Mouse (Mus musculus) heart, embryonic 11.5 days (tissue): ENCODE measurements around the gene Il31ra. TPM values are rescaled to one million over a fixed set of nuclear protein-coding genes. Genes with fewer than 3 reads are reported as not detected.

ENCODE experiments used
- ATAC-seq: fragments of 200-750 bp; cut with Nextera tagmentation; replicated peaks from 2 replicates; pipeline ENCODE4 v1.8.0; 2017; ENCODE audit warnings: moderate library complexity; ENCODE audit not compliant: insufficient number of reproducible peaks, low FRiP score, low TSS enrichment
- H3K27ac ChIP-seq: fragments of 300-500 bp; sonication (generic); 2 replicates; pipeline ENCODE4 v1.5.1; 2014; ENCODE audit warnings: mild to moderate bottlenecking, low read depth, low read length
- H3K27me3 ChIP-seq: fragments of 300-500 bp; sonication (generic); 2 replicates; pipeline ENCODE4 v1.6.1; 2014; ENCODE audit warnings: mild to moderate bottlenecking, low read length, mixed read lengths; ENCODE audit not compliant: control insufficient read depth, insufficient read depth
- H3K36me3 ChIP-seq: fragments of 300-500 bp; sonication (generic); 2 replicates; pipeline ENCODE4 v1.6.1; 2014; ENCODE audit warnings: mild to moderate bottlenecking, low read length, moderate library complexity, mixed read lengths; ENCODE audit not compliant: control insufficient read depth, insufficient read depth
- H3K4me1 ChIP-seq: fragments of 300-500 bp; sonication (generic); 2 replicates; pipeline ENCODE4 v1.6.1; 2014; ENCODE audit warnings: low read length; ENCODE audit not compliant: control insufficient read depth, insufficient read depth
- H3K4me2 ChIP-seq: fragments of 300-500 bp; sonication (generic); 2 replicates; pipeline ENCODE4 v1.6.1; 2014; ENCODE audit warnings: mild to moderate bottlenecking, moderate library complexity
- H3K4me3 ChIP-seq: fragments of 300-500 bp; sonication (generic); 2 replicates; pipeline ENCODE4 v1.5.1; 2014; ENCODE audit warnings: low read depth, low read length
- H3K9ac ChIP-seq: fragments of 300-500 bp; sonication (generic); 2 replicates; pipeline ENCODE4 v1.6.1; 2014; ENCODE audit warnings: mild to moderate bottlenecking, low read depth, low read length, moderate library complexity
- H3K9me3 ChIP-seq: fragments of 300-500 bp; sonication (generic); replicated peaks from 2 replicates; pipeline ENCODE4 v1.6.1; 2016; ENCODE audit warnings: low read length; ENCODE audit not compliant: control insufficient read depth
- WGBS: fragments of 180-500 bp; shearing (Covaris S2); extraction: QIAGEN DNeasy Blood & Tissue Kit; methylation state at CpG from one replicate; pipeline ENCODE4 v1.1.7; 2014; ENCODE audit not compliant: insufficient replicate concordance; 5-methylcytosine and 5-hydroxymethylcytosine counted together
- polyA plus RNA-seq: library from polyadenylated mRNA; unstranded; fragments of >200 nt; fragmentation: Nextera tagmentation; extraction: Ambion mirVana; gene quantifications from 2 replicates; pipeline ENCODE4 v1.2.1, GENCODE M21; 2014

The Il31ra gene
- polyA plus RNA-seq, 1 experiment from 2014 or later: 0.10 TPM

DNA sequence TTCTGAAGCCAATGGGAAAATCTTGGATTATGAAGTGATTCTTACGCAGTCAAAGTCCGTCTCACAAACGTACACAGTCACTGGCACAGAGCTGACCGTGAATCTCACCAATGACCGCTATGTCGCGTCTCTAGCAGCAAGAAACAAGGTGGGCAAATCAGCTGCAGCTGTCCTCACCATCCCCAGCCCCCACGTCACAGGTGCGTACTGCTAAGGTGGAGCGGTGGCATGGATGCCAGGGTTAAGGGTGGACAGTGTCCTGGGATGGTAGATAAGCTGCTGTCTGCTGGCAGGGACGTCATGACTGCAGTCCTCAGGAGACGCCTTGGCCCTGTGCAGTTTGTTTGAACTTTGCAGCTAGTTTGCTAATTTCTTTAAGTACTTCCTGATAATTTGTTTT lies 99.6 kb downstream of the Il31ra start:
- 94% methylated on average over 12 of the region's 12 CpGs for WGBS
- no peak overlapping the region for H3K9ac ChIP-seq
- peaks cover 40% of the 10 kb centered on the region for H3K36me3 ChIP-seq
- no peak overlapping the region for H3K27ac ChIP-seq
- no peak for ATAC-seq
- H3K9me3 ChIP-seq: no peaks in the 10 kb centered on the region
- H3K4me3 ChIP-seq: no peak overlapping the region
- H3K4me1 ChIP-seq: peaks cover 4% of the 10 kb centered on the region; the same call in 1 of the 2 replicates
- no peaks in the 10 kb centered on the region for H3K27me3 ChIP-seq
- H3K4me2 ChIP-seq: no peak overlapping the region

DNA sequence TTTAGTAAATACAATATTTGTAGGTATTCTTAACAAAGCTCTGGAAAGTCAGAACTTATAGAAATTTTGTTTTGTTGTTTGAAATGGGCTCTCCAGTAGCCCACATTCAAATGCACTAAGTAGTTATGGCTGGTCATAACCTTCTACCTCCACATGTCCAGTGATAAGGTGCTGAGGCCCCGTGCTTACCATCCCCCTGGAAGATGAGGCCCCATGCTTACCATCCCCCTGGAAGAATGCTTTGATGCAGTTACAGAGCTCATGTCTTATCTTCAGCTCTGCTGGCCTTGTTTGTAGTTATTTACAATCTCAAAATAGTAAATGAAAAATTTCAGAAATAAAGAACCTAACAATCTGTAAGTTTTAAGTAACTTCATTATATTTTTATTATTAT lies 101.9 kb downstream of the Il31ra start:
- H3K9ac ChIP-seq: no peak overlapping the region
- peaks cover 4% of the 10 kb centered on the region; the same call in 1 of the 2 replicates for H3K4me1 ChIP-seq
- WGBS: 32% methylated on average over 1 of the region's 1 CpGs
- no peaks in the 10 kb centered on the region for H3K9me3 ChIP-seq
- ATAC-seq: peak; percentile 78
- 0 out of 2 replicates have a peak overlapping the region, but pooled peaks have one; percentile 4 for H3K27ac ChIP-seq
- no peaks in the 10 kb centered on the region for H3K27me3 ChIP-seq
- H3K4me3 ChIP-seq: no peak overlapping the region
- H3K36me3 ChIP-seq: peaks cover 31% of the 10 kb centered on the region
- no peak overlapping the region for H3K4me2 ChIP-seq

DNA sequence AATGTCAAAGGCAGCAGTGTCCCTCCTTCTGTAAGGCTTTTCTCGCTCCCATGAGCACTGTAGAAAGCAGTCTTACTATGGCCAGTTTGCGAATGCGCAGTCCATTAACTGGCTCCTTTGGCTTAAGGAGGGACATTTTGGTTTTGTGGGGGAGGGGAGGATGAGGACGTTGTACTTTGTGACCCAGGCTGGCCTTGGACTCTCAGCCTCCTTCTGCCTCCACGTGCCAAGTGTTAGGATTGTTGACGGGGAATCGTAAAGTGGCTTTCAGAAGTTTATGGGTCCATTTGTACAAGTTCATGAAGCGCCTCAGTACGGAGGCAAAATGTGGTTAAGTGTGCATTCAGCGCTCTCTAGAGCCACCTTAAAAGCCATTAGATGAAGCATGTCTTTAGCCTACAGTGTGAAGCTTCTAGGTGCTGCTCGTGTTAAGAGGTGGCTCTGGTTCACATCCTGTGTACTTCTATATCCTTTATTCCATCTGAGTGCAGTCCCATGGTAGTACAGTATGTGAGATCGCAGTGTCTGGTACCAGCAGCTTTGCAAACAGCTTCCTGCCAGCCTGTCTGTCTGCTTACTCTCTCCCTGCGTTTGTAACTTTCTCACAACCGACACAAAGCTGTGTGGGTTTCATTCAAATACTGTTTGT lies 102.4 kb downstream of the Il31ra start:
- Histone ChIP-seq H3K27me3 (no peaks in the 10 kb centered on the region), H3K9me3 (no peaks in the 10 kb centered on the region), H3K9ac (no peak overlapping the region), H3K27ac (0 out of 2 replicates have a peak overlapping the region, but pooled peaks have one; percentile 4), H3K36me3 (peaks cover 32% of the 10 kb centered on the region), H3K4me1 (peaks cover 4% of the 10 kb centered on the region; the same call in 1 of the 2 replicates), H3K4me3 (no peak overlapping the region), H3K4me2 (no peak overlapping the region)
- WGBS: 82% methylated on average over 14 of the region's 14 CpGs
- ATAC-seq: no peak

DNA sequence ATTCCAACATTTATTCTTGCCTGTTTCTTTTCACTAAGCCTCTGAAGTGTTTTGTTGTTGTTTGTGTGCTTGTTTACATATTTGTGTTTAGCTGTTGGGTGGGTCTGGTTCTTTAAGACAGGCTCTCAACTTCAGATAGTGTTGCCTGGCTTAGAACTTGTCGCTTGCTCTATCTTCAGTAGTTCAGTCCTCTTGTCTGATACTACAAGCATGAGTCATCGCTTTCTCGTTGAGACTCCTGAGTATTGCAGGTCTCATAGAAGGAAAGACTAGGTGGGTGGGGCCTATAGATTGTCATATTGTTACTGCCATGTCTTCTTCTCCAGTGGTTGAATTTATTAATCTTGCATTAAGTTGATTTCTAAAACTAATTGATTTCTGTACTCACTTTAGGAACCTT lies 104.1 kb downstream of the Il31ra start:
- WGBS: 54% methylated on average over 3 of the region's 3 CpGs
- H3K36me3 ChIP-seq: peaks cover 38% of the 10 kb centered on the region
- ATAC-seq: peak; percentile 83

DNA sequence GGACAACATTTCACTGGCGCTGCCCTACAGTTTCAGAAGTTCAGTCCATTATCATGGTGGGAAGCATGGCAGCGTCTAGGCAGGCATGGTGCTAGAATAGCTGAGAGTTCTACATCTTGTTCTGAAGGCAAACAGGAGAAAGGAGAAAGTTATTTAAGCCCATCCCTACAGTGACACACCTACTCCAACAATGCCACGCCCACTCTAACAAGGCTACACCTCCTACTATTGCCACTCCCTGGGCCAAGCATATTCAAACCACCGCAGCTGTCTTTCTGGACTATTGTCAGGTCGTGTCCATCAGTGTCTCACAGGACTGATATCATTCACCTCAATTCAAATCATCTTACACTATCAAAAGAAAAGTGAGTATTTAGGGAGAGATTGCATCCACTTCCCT lies 107.5 kb downstream of the Il31ra start:
- H3K9ac ChIP-seq: no peak overlapping the region
- no peak for ATAC-seq
- H3K4me1 ChIP-seq: peaks cover under 1% of the 10 kb centered on the region; the same call in 1 of the 2 replicates
- no peak overlapping the region for H3K4me3 ChIP-seq
- 93% methylated on average over 5 of the region's 5 CpGs for WGBS
- no peaks in the 10 kb centered on the region for H3K27me3 ChIP-seq
- no peaks in the 10 kb centered on the region for H3K9me3 ChIP-seq
- H3K27ac ChIP-seq: no peak overlapping the region
- H3K36me3 ChIP-seq: peaks cover 37% of the 10 kb centered on the region
- no peak overlapping the region for H3K4me2 ChIP-seq

More for the DNA sequence above, 104.1 kb downstream of the Il31ra start:
- Histone ChIP-seq H3K9me3 (no peaks in the 10 kb centered on the region), H3K27me3 (no peaks in the 10 kb centered on the region), H3K4me1 (peaks cover 4% of the 10 kb centered on the region; the same call in 1 of the 2 replicates), H3K4me2 (no peak overlapping the region), H3K4me3 (no peak overlapping the region), H3K27ac (no peak overlapping the region), H3K9ac (no peak overlapping the region)

DNA sequence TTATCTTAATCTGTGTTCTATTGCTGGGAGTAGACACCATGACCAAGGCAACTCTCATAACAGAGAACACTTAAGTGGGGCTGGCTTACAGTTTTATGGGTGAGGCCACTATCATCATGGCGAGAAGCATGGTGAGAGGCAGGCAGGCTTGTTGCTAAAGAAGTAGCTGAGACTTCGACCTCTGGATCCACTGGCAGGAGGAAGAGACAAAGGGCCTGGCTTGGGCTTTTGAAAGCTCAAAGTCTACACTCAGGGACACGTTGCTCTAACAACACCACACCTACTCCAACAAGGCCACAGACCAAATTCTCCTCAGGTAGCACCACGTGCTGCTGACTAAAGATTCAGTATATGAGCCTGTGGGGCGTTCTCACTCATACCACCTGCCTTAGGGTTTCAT lies 107.9 kb downstream of the Il31ra start:
- Histone ChIP-seq H3K36me3 (peaks cover 36% of the 10 kb centered on the region), H3K9me3 (no peaks in the 10 kb centered on the region), H3K4me1 (no peaks in the 10 kb centered on the region), H3K4me2 (no peak overlapping the region), H3K9ac (no peak overlapping the region), H3K27ac (no peak overlapping the region), H3K4me3 (no peak overlapping the region), H3K27me3 (no peaks in the 10 kb centered on the region)
- WGBS: 92% methylated on average over 5 of the region's 5 CpGs
- no peak for ATAC-seq

DNA sequence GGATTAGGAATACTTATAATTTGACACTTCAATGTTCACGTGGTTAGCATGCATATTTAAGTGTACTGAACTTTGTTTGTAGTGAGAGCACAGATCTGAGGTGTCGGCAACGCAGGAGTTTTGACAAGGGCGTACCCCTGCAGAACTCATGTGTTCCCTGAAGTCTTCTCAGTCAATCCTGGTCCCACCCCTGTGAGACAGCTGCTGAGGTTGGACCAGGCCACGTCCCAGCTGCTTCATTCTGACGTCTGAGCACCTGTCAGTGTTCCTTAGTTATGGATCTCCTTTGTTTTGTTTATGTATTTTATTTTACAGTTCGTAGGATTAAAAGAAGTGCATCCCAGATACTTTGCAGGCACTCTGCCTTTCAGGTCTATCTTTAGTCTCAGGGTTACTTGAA lies 111.1 kb downstream of the Il31ra start:
- ATAC-seq: no peak
- H3K4me3 ChIP-seq: no peak overlapping the region
- no peaks in the 10 kb centered on the region for H3K9me3 ChIP-seq
- no peak overlapping the region for H3K9ac ChIP-seq
- H3K36me3 ChIP-seq: peaks cover 27% of the 10 kb centered on the region
- no peaks in the 10 kb centered on the region for H3K27me3 ChIP-seq
- no peaks in the 10 kb centered on the region for H3K4me1 ChIP-seq
- H3K27ac ChIP-seq: no peak overlapping the region
- WGBS: 84% methylated on average over 7 of the region's 7 CpGs
- H3K4me2 ChIP-seq: no peak overlapping the region

DNA sequence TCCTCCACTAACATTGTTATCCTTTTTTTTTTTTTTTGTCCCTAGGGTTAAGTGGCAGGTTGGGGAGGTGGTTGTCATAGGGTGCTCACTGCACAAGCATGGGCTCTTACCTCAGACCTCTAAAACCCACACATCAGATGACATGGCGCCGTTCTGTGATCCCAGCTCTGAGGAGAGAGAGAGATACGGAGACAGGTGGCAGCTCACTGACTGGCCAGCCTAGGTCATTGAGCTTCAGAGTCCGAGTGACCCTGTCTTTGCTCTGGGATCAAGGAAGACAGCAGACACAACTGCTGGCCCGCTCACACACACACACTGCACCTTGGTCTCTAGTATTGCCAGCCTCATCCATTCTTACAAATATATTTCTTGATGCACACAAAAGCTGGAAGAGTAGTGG lies 111.6 kb downstream of the Il31ra start:
- WGBS: 88% methylated on average over 5 of the region's 5 CpGs
- H3K36me3 ChIP-seq: peaks cover 28% of the 10 kb centered on the region
- ATAC-seq: no peak

DNA sequence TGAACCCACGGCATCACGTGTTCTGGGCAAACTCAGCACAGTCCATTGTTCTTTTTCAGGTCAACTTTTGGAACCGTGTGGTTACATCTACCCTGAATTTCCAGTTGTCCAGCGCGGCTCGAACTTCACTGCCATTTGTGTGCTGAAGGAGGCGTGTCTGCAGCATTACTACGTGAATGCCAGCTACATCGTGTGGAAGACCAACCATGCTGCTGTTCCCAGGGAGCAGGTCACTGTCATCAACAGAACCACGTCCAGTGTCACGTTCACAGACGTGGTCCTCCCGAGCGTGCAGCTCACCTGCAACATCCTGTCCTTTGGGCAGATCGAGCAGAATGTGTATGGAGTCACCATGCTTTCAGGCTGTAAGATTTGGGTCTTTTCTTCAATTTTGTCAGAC lies 114.2 kb downstream of the Il31ra start:
- Histone ChIP-seq H3K27ac (no peak overlapping the region), H3K4me2 (no peak overlapping the region), H3K27me3 (no peaks in the 10 kb centered on the region), H3K4me3 (no peak overlapping the region), H3K4me1 (no peaks in the 10 kb centered on the region), H3K9me3 (no peaks in the 10 kb centered on the region), H3K36me3 (peaks cover 29% of the 10 kb centered on the region), H3K9ac (no peak overlapping the region)
- no peak for ATAC-seq
- 88% methylated on average over 15 of the region's 15 CpGs for WGBS

More for the DNA sequence above, 111.6 kb downstream of the Il31ra start:
- Histone ChIP-seq H3K27me3 (no peaks in the 10 kb centered on the region), H3K4me1 (no peaks in the 10 kb centered on the region), H3K9me3 (no peaks in the 10 kb centered on the region), H3K4me2 (no peak overlapping the region), H3K9ac (no peak overlapping the region), H3K4me3 (no peak overlapping the region), H3K27ac (no peak overlapping the region)
